Mouse (Mus musculus) fibroblast of lung, adult 2 months (primary cell): ENCODE data around the gene Spaca4.

Source experiments
- DNase-seq: peaks from one replicate; pipeline ENCODE4 v3.0.0-alpha.2; 2011; ENCODE audit warnings: low read depth

The Spaca4 gene

DNA sequence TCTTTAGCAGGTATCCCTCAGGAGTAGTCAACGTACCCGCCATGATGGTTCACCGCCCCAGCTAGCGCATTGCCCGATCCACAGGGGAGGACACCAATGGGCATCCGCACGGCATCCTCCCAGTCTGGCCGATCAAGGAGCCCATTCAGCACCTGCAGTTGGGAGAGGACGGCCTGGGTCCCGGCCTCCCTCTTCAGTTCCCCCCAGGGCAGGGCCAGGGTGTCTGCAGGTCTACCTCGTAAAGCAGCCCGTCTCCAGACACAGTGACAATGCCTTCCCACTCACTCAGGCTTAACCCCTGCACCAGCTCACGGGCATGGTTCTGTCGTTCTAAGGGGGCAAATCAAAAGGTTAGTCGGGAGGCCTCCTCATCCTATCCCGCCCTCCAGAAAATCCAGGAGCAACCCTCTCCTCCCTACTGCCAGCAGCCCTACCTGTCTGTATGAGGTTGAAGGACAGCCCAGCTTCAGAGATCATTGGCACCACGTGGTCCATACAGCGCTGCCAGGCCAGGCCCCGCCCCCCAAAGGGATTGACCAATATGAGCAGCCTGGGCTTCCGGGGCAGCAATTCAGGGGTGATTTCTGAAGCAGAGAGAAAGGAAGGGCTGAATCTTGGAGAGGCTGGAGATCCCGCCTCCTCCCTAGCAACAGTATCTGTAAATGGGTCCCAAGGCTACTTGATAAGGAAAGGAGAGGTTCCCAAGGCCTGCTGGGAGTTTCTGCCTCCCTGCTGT, 13.4 kb downstream of the Spaca4 start:
- no peak for DNase-seq

DNA sequence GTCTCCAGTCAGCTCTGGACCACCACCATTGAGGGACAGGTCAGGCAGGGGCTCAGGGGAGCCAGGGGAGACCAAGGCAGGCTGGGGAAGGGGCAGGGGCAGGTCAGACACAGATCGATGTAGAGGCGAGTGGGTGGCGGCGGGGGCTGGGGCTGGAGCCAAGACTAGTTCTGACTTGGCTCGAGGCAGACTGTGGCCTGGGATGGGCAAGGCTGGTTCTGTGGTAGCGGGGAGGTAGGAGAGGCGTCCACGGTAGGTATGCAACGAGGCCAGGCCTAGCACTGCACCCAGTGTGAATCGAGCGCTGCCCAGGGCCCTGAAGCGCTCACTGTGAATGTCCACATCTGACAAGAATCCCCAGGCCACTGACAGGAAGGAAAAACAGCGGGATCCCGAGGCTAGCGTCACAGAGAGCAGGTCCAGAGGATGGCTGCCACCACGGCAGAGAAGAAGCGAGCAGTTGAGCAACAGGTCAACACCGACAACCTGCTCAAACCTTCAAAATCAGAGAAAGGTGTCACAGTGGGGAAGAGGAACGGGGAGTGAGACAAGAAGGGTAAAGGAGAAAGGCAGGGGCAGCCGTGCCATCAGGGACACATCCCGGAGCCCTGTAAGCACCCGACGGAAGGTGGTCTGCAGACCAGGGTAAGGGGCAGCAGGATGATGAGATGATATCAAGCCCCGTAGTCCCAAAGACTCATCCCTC, 14.1 kb downstream of the Spaca4 start:
- no peak for DNase-seq

DNA sequence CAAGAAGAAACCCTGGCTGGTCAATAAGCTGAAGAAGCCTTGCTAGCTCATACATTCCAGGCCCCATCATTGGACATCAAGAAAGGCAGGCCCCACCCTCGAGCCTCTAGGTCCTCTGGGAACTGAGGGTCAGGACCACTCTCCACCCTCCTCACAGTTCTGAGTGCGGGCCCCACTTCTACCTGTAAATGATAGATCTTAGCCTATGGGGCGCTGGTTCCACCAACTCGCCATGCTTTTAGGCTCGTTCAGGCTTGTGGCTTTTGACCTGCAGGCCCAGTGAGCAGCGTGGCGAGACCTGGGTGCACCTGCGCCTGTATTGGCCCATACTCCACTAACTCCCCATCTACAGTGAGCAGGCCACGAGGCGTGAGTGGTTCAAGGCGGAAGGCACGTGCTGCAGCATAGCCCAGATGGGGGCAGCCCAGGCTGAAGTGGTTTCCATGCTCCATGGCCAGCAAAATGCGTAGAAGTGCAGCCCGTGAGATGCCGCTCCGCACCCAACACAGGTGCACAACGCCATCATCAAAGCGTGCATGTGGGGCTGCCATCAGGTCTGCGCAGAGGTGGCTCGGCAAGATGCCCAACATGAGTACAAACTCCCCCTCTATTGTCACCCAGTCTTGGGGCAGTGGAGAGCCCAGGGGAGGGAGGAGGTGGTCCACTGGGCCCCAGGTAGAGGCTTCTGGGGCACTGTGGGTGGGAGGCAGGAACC, 15.0 kb downstream of the Spaca4 start:
- no peak for DNase-seq

DNA sequence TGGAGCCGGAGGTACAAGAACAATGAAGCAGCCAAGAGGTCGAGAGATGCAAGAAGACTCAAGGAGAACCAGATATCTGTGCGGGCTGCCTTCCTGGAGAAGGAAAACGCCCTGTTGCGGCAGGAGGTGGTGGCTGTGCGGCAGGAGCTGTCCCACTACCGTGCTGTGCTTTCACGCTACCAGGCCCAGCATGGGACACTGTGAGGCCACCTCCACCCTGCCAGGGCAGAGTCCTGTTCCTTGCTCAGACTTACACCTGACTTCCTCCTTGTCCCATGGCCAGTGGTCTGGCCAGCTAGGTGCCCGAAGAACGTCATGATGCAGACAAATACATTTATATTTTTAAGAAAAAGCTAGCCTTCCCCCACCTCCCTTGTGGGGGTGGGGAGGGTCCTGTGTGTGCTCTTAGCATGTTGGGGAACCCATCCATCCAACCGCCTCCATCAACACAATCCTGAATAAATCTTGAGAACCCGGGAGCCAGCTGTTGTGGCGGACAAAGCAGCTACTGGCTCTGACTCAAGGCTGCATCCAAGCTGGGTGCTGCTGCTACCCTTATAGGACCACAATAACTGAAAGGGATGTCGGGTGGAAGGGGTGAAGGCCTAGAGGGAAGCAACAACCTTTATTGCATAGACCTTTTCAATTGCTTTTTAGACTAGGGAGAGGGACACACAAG, 15.8 kb downstream of the Spaca4 start:
- no peak for DNase-seq

DNA sequence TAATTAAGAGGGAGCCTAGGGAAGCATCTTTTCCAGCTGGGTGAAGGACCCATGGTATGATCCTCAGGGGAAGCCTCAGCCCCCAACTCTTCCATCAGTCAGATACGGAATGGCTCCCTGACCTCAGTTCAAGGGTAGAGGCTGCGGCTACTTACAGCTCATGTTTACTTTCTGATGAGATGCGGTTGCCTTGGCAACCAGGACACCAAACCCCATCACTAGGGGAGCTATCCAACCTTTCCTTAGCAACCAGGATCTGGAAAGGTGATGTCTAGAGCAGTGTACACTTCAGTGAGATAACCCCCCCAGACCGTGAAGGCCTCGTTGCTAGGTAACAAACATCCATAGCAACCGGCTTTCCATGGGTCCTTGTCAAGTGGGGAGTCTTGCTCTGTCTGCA, 16.6 kb downstream of the Spaca4 start:
- no peak for DNase-seq

DNA sequence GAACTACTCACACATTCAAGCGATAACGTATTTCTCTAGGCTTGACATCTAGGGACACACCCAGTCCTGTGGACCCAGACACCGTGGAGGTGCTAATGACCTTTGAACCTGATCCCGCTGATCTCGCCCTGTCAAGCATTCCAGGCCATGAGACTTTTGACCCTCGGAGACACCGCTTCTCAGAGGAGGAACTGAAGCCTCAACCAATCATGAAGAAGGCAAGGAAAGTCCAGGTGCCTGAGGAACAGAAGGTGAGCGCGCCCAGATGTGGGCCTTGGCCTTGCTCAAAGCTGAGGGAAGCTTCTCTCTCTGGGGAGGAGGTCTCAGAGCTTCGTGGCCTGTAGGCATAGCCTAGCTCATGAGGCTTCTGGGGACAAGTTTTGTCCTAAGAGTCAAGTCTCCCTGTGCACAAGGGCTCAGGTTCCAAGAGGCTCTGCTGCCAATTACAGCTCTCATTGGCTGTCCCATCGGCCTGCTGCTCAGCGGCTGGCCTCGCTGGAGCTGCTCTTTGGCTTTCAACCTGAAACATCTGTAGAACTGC, 17.3 kb downstream of the Spaca4 start:
- DNase-seq, result no peak

DNA sequence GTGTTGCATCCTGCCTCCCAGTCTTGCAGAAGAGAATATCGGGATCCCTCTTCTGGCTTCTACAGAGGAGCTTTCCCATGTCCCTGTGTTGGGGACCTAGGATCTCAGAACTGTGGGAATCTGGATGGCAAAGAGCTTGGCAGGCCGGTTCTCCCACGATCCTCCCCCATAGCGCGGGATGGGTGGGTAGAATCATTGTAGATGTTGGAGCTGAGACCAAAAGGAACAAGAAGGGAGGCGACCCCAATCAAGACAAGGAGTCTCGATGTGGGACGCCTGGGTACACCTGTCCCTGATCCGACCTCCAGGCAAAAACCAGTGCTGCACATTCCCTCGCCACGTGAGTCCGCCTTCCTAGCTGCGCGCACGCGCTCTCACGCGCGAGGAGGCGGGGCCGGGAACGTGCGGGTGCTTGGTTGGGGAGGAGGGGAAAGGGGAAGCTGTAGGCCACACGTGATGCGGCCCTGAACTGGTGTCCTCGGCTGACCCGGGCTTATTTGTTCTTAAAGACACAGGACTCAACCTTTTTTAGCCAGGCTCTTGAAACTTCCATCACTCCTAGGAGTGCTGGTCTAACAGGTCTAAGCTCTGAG, 18.1 kb downstream of the Spaca4 start:
- peak; percentile 91 for DNase-seq

DNA sequence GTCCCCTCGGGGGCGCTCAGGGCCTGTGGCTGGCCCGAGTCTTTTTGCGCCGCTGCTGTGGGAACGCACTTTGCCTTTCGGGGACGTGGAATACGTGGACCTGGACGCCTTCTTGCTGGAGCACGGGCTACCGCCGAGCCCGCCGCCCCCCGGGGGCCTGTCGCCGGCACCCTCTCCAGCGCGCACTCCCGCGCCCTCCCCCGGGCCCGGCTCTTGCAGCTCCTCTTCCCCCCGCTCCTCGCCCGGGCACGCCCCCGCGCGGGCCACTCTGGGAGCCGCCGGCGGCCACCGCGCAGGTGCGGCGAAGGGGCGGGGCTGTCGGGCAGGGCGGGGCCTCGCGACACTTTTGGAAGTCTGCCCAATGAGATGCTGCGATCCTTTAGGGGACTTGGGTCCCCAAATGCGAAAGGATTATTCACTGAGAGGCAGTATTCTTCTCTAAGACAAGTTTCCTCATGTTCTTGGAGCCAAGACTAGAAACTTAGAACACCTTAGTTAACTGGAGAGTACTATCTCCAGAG, 18.8 kb downstream of the Spaca4 start:
- DNase-seq, result no peak

DNA sequence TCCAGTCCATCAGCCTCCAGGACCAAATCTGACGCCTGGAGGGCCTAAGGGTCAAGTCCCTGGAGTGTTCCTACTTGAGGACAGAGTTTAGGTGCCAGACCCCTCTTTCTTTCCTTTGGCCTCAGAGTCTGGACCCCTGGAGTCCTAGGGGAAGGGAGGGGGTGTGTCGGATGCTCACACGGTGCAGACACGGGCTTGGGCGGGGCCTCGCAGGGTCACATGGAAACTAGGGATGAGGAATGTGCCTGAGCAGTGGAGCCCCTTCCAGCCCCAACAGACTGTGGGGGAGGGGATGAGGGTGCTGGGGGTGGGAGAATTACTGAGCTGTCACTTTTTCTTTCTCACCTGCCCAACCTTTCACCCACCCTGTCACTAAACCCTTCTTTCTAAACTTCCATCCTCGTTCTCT, 19.7 kb downstream of the Spaca4 start:
- DNase-seq, result no peak

DNA sequence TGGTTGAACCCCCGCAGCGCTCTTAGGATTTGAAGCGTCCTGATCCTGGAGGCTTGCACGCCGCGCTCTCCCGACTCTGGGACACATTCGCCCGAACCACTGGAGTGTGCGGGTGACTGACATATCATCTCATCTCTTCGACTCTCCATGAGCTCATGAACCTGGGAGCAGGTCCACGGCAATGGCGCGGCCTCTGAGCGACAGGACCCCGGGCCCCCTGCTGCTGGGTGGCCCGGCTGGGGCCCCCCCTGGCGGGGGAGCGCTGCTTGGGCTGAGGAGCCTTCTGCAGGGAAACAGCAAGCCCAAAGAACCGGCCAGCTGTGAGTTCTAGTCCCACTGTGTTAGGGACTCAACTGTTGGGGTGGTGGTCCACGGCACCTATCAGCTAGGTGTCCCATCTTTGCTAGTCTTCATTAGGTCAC, 20.2 kb downstream of the Spaca4 start:
- no peak for DNase-seq

DNA sequence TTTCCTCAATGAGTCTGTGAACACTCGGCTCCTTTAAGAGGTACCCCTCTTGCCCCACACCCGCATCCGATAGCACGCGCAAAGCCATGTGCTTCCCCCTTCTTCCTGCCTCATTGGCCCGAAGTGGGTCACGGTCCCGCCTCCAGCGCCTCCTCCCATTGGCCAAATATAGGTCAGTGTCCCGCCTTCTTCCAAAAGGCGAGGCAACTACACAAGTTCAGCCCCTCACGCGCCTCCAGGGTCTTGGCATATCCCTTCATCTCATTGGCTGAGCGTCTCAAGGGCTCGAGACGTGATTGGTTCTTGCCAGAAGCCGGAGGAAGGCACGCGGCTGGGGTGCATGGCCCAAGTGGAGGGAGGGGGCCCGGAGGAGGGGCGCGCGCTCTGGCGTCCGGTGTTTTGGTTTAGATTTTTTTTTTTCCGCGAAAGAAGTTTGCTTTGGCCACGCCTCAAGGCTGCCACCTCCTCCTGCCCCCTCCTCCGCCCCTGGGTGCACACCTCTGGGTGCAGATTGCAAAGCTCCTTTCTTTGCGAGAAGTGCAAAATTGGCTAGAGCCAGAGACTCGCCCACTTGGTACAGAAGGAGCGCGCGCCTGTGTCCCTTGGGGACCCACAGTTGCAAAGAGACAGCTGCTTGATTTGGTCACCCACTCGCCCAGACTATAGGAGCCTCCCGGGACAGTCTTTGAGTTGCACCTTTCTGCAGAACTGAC, 20.7 kb downstream of the Spaca4 start, which contains the start of gene Dbp:
Dbp (plus strand) TSS at position 359 of the 713 bp plus-strand sequence.
- DNase-seq, result peak; percentile 100

DNA sequence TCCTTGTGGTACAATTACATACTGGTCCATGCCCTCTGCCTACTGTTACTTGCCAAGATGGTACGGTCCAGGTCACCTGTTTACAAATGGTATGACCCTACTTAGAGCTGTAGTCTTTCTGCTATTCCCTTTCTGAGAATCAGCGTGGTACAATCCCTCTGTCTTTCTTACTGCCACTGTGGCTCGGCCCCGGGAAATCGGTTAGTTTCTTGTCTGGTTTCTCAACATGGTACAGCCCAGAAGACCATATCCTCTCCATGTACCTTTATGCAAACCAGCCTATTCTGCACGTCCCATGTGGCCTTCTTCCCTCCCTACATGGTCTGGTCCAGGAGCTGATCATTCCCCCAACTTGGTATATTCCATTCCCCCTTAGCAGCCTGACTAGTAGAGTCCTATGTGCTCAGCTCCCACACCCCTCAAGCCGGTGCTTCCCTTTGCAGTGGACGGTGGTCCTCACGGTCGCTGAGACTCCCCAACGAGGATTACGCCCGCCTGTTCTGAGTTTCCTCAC, 21.5 kb downstream of the Spaca4 start:
- no peak for DNase-seq

DNA sequence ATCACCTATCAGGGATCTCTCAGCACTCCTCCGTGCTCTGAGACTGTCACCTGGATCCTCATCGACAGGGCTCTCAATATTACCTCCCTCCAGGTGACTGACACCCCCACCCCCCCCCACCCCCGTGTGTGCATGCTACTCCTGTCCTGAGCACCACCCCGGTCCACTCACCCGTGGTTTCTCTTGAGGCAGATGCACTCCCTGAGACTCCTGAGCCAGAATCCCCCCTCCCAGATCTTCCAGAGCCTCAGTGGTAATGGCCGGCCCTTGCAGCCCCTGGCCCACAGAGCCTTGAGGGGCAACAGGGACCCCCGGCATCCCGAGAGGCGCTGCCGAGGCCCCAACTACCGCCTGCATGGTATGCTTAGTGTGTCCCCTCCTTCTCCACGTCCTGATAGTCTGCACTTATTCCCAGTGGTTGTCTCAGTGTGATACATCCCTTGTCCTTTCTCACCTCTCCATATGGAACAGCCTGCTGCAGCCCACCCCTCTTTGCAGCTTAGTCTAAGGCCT, 22.0 kb downstream of the Spaca4 start:
- no peak for DNase-seq

DNA sequence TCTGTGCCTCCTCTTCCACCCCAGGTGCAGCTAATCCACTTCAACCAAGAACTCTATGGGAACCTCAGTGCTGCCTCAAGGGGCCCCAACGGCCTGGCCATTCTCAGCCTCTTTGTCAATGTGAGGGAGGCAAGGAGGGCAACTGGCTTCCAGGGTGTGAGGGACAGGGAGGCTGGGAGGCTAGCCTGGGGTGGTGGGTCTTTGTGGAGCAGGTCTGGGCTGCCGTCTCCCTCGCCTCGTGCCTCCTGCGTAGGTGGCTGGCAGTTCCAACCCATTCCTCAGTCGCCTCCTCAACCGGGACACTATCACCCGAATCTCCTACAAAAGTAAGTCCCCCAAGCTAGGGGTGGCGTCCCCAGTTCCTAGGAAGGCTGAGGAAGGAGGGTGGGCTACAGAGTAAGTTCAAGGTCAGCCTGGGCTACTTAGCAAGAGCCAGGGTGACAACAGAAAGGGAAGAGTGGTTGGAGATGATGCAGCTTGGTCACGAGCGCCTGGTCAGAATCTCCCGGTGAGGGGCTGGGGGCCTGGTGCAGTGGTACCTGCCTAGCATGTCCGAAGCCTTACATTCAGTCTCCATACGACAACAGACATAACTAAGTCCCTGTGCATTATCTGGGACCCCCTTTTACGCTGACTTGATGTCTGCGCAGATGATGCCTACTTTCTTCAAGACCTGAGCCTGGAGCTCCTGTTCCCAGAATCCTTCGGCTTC, 22.6 kb downstream of the Spaca4 start:
- no peak for DNase-seq

DNA sequence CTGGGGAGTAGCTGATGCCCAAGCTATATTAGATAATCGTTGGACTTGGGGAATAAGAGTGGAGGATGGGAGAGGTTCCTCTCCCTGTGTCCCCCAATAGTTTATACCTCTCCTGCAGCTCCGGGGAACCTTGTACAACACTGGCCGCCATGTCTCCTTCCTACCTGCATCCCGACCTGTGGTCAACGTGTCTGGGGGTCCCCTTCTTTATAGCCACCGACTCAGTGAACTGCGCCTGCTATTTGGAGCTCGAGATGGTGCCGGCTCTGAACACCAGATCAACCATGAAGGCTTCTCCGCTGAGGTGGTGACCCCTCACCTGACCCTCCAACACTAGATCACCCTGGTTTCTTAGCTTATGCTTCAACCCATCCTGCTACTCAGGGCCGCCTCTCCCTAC, 23.3 kb downstream of the Spaca4 start:
- DNase-seq, result no peak

DNA sequence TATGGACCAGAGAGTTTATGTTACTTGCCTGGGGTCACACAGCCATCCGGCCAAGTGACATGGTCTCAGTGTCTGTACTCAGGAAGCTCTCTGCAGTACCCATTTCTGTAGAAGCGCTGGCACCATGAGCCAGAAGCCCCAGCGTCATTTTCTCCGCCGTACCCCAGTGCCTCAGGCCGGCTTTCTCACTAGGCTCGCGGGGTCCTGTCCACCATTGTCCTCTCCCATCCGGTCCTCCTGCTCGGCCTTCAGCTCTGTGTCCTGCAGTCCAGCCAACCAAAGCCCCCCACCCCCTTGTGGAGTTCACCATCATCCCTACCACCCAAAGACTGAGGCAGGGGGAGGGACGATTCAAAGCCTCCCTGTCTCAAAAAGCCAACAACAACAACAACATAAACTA, 24.0 kb downstream of the Spaca4 start:
- no peak for DNase-seq

DNA sequence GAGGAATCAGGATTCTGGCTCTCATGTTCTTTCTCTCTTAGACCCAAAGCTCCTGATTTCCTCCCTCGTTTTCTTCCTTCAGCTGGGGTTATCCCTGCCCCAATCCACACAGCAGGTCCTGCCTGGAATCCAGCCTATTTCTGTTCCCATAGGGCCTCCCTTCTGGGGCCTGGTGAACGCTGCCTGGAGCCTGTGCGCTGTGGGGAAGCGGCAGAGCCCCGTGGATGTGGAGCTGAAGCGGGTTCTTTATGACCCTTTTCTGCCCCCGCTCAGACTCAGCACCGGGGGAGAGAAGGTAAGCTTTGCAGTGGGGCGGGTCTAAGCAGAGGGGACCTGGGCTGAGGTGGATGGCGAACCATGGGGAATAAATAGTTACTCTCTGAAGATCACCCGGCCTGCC, 24.5 kb downstream of the Spaca4 start:
- DNase-seq, result no peak

DNA sequence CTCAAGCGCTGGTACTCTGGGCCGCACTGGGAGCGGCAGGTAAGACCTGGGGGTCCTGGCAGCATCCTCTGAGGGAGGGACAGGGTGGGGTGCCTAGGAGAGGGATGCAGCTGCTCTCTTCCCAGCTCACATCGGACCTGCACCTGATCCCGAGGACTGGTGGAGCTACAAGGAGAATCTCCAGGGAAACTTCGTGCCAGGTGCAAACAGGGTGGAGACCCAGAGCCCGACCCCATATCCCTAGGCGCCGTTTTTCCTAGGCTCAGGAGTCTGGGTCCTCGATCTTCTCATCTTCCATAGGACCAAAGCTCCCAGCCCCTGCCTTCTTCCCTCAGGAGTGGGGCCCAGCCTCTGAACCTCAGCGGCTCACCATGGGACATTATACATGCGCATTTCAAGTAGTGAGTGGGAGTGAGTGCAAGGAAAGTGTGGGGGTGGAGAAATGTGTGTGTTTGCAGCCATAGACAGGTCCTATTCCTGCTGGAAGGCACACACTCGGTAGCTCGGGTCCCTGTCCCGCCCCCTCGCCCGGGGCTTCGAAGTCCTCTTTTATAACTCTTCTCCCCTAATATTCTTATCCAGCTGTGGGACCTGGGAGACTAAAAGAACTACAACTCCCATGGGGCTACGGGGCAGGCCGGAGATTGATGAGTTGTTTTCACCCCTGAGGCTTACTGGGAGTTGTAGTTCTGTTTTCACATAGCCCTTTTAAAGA, 25.2 kb downstream of the Spaca4 start:
- DNase-seq, result no peak

DNA sequence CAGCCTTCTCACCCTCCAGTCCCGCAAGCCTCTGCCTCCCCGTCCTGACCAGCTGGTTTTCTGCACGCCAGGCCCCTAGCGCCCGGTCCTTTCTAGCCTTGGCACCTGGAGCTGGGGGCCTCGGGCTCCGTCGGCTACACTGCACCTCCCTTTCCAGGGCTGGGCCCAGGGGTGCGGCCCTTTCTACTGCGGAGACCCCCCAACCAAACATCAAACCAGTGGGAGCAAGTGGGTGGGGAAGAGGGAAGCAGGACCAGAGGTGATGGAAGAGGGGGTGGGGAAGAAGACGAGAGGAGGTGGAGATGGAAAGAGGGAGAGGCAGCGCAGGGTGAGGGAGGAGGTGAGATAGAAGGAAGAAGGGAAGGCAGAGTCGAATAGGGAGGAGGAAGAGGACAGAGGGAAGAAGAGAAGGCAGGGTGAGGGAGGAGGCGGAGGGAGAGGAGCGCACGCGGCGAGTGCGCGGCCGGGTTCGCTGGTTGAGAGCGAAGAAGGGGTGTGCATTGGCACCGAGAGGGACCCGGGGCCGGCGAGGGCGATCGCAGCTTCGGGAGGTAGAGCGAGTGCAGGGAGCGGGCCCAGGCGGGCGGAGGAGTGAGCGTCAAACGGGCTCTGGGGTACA, 26.0 kb downstream of the Spaca4 start, which contains the start of gene Car11:
Car11 (plus strand) TSS at position 321 of the 619 bp plus-strand sequence.
- DNase-seq, result no peak
